Mouse (Mus musculus) cerebellum, adult (tissue): Measurements from ENCODE around the gene Scgb3a1.
A peak's percentile ranks its signal among the peaks of the same experiment; 100 is the strongest.

Experiments
- ATAC-seq: cut with Nextera tagmentation; 2 replicates; pipeline ENCODE4 v1.9.2; 2017; ENCODE audit warnings: mild to moderate bottlenecking, moderate library complexity, mixed read lengths; ENCODE audit not compliant: insufficient number of reproducible peaks, low FRiP score, low TSS enrichment

Scgb3a1 gene

GRCm38 (mm10) chr11:49663310-49663709 is at the start of gene Scgb3a1:
Scgb3a1 (plus strand) TSS chr11:49663610.
- no peak for ATAC-seq

DNA sequence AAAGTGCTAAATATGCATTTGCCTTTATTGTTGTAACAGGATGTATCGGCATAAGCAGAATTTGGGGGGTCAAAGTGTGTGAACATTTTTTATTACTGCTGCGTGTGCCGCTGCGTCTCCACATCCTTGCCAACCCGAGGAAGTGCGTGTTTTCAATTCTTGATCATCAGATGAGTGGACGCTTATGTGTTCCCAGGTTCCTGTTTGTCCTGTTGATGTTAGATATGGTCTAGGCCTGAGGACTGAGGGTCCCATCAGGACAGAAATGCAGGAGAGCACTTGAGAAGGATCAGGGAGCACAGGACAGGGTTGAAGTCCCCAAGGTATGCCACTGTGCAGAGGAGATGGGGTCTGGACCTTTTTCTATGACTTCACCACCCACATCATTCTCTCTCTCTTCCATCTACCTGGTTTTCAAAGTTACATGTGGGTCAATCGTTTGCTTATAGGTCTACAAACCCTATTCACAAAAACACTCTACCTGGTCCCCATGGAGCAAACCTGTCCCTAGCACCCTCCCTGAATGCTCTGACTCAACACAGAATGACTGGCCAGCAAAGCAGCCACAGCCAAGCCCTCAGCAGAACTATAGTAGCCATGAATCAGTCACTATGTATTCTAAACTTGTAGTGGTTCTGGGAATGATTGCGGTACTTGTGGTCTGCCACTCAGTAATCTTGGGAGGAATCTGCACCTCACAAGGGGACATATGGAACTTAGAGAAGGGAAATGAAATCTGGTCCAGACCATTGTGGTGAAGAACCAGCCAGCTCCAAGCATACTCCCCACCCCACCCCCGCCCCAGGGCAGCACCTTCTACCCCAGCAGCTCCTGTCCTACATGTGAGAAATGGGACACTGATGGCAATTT is 47.3 kb upstream of the Scgb3a1 start:
- no peak for ATAC-seq

- no peak for ATAC-seq
Observed at GRCm38 (mm10) chr11:49618476-49618875, 44.9 kb upstream of the Scgb3a1 start.

DNA sequence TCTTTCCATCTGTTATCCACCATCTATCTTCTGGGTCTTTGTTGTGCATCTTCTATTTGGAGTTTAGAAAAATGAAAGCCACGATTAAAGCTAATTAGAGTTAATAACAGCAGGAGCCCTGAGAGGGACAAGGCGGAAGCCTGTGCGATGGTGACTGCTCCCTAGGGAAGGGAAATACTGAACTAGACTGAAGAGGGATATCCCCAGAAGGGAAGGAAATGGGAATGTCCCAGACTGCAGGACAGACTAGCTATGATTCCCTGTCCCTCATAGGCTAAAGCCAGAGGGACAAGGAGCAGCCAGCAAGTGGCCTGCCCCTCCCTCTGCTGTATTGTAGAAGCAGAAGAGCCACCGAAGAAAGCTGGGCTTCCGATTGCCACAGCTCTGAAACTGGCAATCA is 41.5 kb upstream of the Scgb3a1 start:
- ATAC-seq: no peak

DNA sequence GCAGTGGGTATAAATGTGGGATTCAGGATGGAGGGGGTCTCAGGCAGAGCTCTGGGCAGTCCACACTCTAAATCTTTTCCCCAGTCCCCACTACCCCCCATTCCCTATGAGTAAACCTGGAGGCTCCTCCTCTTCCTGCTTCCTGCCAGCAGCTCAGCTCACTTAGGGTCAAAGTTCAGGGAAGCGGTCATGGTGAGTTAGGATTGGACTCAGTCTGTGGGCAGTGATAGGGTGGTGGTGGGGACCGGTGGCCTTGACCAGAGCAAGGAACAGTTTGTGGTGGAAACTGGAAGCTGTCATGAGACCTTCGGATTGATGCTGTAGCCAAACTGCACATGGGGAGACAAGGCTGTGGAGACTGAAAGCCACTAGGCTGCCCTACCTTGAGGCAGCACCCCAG is 39.3 kb upstream of the Scgb3a1 start:
- no peak for ATAC-seq

DNA sequence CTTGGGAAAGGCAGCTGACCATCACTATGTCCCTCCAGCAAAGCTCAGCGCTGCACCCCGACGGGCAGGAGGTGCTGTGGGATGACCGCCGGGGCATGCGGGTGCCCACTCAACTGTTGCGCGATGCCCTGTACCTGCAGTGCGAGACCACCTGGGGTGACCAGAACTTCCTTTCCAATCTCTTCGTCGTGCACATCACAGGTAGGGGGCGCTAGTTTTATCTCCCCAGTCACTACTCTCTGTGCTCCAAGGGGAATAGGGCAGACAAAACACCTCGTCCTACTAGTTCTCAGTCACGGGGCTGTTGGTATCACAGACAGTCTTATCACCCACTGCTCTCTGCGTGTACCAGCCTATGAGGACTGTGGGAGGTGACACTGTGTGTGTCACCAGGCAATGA is 37.5 kb upstream of the Scgb3a1 start:
- ATAC-seq: no peak

- no peak for ATAC-seq
Observed at GRCm38 (mm10) chr11:49626748-49627147, 36.7 kb upstream of the Scgb3a1 start.

DNA sequence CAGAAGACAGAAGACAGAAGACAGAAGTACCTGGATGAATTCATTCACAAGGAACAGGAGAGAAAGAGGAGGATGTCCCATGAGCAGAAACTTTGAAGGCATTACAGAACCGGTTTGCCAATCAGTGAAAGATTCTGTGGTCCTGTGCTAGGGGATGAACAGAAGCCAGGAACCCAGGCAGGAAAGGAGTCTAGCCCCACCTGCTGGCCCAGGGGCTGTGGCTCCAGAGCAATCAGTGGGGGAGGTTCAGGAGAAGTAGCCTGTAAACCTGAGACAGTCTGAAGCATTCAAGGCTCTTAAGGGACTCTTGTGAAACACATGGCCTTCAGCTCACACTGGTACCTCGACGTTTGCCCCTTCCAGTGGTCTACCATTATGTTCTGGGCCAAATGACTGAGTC is 32.3 kb upstream of the Scgb3a1 start:
- ATAC-seq: no peak

DNA sequence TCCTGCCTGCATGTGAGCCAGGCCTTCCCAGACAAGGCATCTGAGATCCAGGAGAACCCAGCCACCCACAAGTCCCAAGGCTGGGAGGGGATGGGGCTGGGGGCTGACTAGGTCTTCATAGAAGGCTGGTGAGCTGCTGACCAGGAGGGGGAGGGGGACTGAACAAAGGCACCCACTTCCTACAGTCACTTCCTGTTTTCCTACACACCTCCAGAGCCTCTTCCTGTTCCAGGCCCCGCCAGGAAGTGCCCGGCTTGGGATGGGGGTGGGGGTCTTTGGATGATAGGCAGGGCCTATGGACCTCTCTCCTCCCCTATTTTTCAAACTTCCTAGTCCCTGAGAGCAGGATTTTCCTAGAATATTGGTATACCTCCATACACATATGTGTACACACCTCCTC is 31.2 kb upstream of the Scgb3a1 start:
- no peak for ATAC-seq

DNA sequence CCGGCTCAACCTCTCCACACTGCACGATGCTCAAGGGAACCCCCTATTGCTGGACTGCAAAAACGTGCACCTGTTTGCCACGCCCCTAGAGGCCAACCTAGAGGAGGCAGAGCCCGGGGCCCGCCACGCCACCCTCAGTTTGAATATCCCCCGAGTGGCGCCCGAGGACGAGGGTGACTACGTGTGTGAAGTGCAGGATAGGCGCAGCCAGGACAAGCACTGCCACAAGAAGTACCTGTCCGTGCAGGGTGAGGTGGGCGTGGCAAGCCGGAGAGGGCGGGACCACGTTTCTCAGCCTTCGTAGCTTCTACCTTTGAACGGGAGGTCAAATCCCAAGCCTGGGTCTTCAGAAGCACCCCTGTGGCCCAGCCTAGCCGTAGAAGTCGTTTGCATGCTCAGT is 29.3 kb upstream of the Scgb3a1 start:
- no peak for ATAC-seq

- no peak for ATAC-seq
Observed at GRCm38 (mm10) chr11:49635671-49636070, 27.7 kb upstream of the Scgb3a1 start.

- no peak for ATAC-seq
Observed at GRCm38 (mm10) chr11:49636449-49636848, 27.0 kb upstream of the Scgb3a1 start.

GRCm38 (mm10) chr11:49645677-49646076 is 17.7 kb upstream of the Scgb3a1 start:
- ATAC-seq: no peak

DNA sequence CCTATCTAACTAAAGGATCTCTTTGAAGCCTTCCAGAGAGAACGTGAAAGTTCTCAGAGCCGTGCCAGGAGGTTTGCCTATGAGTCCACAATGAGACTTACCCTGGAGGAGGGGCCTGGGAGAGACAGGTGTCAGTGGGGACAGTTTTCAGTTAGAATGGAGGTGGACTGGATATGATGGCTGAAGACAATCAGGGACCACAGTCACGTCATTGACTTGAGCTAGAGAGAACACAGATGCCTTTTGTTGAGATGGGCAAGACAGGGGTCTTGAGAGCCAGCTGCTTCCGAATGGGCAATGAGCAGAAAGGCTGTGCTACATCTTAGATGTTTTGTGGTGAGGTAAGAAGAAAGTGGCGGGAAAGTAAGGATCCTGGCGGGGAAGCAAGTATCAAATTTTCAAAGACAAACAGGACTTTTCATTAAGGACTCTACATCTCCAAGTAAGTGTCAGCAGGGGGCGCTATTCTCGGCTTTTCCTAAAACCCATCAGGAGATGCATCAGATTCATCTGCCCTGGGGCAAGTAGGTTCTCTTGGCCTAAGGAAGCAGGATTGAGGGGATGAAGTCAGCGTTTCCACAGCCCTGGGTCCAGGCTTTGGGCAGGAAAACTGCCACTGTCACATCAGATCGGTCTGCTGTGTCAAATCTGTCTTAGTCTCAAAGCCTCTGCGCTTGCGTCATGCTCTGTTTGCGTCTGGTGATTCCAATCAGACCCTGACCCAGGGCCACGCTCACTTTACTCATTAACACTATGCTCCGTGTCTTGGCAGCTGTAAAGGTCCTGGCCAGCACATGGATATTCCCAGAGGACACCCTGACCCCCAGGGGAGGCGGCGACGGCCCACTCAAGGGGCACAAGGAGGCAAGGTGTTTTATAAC is 13.1 kb upstream of the Scgb3a1 start:
- no peak for ATAC-seq

DNA sequence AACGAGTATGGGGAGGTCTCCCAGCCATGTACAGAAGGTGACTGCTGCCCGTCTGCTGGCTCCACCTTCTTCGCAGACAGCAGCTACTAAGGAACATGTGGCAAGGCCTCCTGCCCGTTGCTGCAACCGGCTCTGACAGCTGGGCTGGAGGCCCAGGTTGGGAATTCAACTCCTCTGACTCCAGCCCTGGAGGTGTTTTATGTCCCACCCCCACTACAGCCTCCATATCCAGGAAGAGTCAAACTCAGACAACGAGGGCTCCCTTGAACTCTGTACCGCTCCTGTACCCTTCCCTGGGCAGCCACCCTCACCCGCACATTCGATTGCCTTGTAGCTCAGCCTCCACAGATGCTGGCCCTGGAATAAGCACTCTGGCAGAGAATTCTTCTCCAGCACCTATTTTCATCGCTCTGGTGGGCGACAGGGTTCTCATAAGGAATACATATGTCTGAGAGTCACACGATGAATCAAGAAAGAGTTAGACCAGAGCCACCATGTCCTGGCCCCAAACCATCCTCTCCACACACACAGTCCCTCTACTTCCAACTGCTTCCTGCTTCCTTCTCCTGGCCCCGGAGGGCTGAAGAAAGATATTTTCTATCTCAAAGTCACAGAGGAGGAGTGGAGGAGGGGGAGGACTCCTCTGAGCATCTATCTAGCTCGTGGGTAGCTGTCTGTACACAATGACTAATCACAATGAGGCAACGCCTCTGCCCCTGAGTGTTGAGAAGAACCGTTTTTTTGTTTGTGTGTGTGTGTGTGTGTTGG is 12.2 kb upstream of the Scgb3a1 start:
- ATAC-seq: no peak

DNA sequence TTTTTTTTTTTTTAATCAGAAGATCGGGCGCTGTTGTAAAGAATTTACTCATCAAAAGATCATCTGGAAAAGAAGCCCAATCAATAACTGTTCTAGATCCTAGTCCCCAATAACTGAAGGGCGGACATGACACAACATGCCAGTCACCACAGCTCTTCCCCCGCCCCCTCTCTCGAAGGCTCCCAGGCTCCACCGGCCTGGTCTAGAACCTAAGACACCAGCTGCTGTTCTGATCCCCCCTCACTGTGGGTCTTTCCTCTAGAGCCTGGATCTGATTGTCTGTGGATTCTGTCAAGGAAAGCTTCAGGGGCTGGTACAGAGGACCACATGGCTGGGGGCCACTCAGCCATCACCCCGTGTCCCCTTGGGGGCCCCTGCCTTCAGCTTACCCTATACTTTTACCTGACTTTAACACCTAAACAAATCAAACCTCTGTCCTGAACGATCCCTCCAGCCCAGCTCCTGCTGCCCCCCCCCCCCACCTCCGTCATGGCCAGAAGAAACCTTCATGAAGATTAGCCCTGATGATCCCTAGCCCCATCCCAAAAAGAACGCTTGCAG is 11.6 kb upstream of the Scgb3a1 start:
- no peak for ATAC-seq

DNA sequence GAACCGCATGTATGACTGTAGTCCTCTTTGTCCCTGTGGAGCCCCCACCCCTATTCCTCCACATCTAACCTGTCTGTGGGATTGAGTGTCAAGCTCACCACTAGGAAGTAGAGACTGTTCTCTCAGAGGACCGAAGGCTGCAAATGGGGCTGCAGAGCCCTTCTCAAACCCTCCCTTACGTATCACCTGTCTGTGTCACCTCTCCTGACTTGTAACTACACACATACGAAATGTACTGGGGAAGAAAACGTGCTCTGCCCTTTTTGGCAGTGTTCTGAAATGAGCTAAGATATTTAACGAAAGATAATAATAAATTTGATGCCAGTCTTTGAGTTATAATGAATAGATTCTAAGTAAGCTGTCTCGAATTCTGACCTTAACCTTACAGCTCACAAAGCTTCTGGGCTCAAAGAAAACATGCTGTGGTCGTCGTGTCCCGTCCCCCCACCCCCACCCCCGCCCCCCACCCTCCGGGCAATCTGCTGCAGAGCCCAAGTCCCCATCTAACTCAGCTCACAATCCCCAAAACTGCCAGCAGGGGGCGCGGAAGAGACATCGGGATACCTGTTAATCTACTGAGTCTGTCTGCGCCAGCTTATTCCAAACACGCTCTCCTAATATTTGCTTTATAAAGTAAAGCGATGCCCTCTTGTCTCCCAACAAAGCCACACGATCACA is 10.9 kb upstream of the Scgb3a1 start:
- 0 out of 2 replicates have a peak, but pooled peaks have one; percentile 33 for ATAC-seq

- ATAC-seq: 0 out of 2 replicates have a peak, but pooled peaks have one; percentile 21
Observed at GRCm38 (mm10) chr11:49653079-49653408, 10.4 kb upstream of the Scgb3a1 start.

GRCm38 (mm10) chr11:49654651-49655050 is 8.8 kb upstream of the Scgb3a1 start:
- no peak for ATAC-seq

GRCm38 (mm10) chr11:49655501-49655900 is 7.9 kb upstream of the Scgb3a1 start:
- ATAC-seq: no peak
